In genomic region chr8:70693636-70694035, GRCm38 (mm10) we compare ENCODE assay signal across 20 mouse cellular contexts. TPM values are rescaled to one million over a fixed set of nuclear protein-coding genes. Genes with fewer than 3 reads are reported as not detected.
A peak's percentile ranks its signal among the peaks of the same experiment; 100 is the strongest.
DNase-seq lines count a peak whose midpoint lies in the region; ATAC-seq and TF ChIP-seq lines count a peak whose summit lies in the region.
"Had no signal": no experiment of that assay in that cellular context is flagged by ENCODE, and none has a peak within 500 bp of the region (broad histone marks: within the 10 kb centered on the region; RNA-seq: fewer than 3 reads in every experiment).

No protein-coding gene starts in this region.

- 78% methylated on average over 5 of the region's 5 CpGs for WGBS in hindbrain, embryonic 10.5 days
- 81% methylated on average over 5 of the region's 5 CpGs for WGBS in hindbrain, embryonic 16.5 days
- WGBS in spleen, adult 2 months: 18% methylated on average over 5 of the region's 5 CpGs

- no peak for TF ChIP-seq POLR2A in spleen, adult 2 months (IDR thresholded peaks at IDR 0.05; ENCODE audit: low read depth, low read length)

- H3K9me3 ChIP-seq in hindbrain, embryonic 10.5 days: no peaks in the 10 kb centered on the region
- no peaks in the 10 kb centered on the region for H3K9me3 ChIP-seq in hindbrain, embryonic 16.5 days (ENCODE audit: control insufficient read depth, low read length)
- H3K9me3 ChIP-seq: hindbrain, embryonic 15.5 days; neural tube, embryonic 15.5 days had no signal

- no peaks in the 10 kb centered on the region for H3K36me3 ChIP-seq in hindbrain, embryonic 10.5 days
- no peaks in the 10 kb centered on the region for H3K36me3 ChIP-seq in hindbrain, embryonic 16.5 days (ENCODE audit: control insufficient read depth, insufficient read depth, low read length)
- no peaks in the 10 kb centered on the region for H3K36me3 ChIP-seq in spleen, adult 2 months (ENCODE audit: control insufficient read depth, insufficient read depth, low read length)
- no peaks in the 10 kb centered on the region for H3K36me3 ChIP-seq in splenic B cell, adult 2 months (ENCODE audit: control insufficient read depth, insufficient read depth, low read length, poor library complexity, severe bottlenecking)
- H3K36me3 ChIP-seq: hindbrain, embryonic 15.5 days; neural tube, embryonic 15.5 days had no signal

- DNase-seq in hindbrain, embryonic 10.5 days (ENCODE audit: low spot score): no peak
- peak in 1 of 2 experiments; percentile 42 for DNase-seq in spleen, adult 2 months (ENCODE audit: low read depth in 1 of 2, low spot score in 2 of 2)
- DNase-seq in spleen, adult 12 weeks (ENCODE audit: low spot score): no peak
- peak; percentile 54 for DNase-seq in splenic B cell, adult 2 months (ENCODE audit: low read depth, low spot score)
- DNase-seq: cerebellum, adult 2 months; gastrocnemius, postnatal 36 days; kidney, postnatal 10 days; right cerebral cortex, adult 18-20 months had no signal

- no peak for TF ChIP-seq CTCF in spleen, adult 2 months (IDR thresholded peaks at IDR 0.05; ENCODE audit: extremely low read depth, insufficient read depth, insufficient read length, insufficient replicate concordance)

- H3K27ac ChIP-seq in hindbrain, embryonic 10.5 days: peak overlapping the region; percentile 56; the same call in 1 of the 2 replicates
- no peak overlapping the region for H3K27ac ChIP-seq in hindbrain, embryonic 16.5 days (ENCODE audit: low read depth, low read length)
- H3K27ac ChIP-seq in spleen, adult 2 months (ENCODE audit: insufficient read depth, low read length): peak overlapping the region; percentile 64
- H3K27ac ChIP-seq: hindbrain, embryonic 15.5 days; neural tube, embryonic 15.5 days had no signal

- ATAC-seq in hindbrain, embryonic 16.5 days: no peak
- ATAC-seq in common myeloid progenitor, adult 5-6 weeks (replicated peaks; ENCODE audit: low read depth, poor library complexity, severe bottlenecking): peak; percentile 24; the same call in 1 of the 2 replicates
- ATAC-seq in megakaryocyte progenitor cell, adult 5-6 weeks (replicated peaks; ENCODE audit: poor library complexity): no peak; the same call in 1 of the 2 replicates

- H3K4me3 ChIP-seq in hindbrain, embryonic 10.5 days: no peak overlapping the region
- H3K4me3 ChIP-seq in hindbrain, embryonic 16.5 days (ENCODE audit: low read length): no peak overlapping the region
- no peak overlapping the region for H3K4me3 ChIP-seq in spleen, adult 2 months (ENCODE audit: extremely low read depth, insufficient read depth, insufficient read length)
- H3K4me3 ChIP-seq: erythroblast, embryonic 14.5 days; hindbrain, embryonic 15.5 days; neural tube, embryonic 15.5 days had no signal

- peaks cover 78% of the 10 kb centered on the region for H3K4me1 ChIP-seq in hindbrain, embryonic 10.5 days (replicated peaks)
- H3K4me1 ChIP-seq in hindbrain, embryonic 16.5 days (ENCODE audit: control insufficient read depth, insufficient read depth, low read depth, low read length): peaks cover 29% of the 10 kb centered on the region
- H3K4me1 ChIP-seq in spleen, adult 2 months (ENCODE audit: control insufficient read depth, insufficient read depth, insufficient read length): peaks cover 38% of the 10 kb centered on the region

- peaks cover 34% of the 10 kb centered on the region for H3K27me3 ChIP-seq in hindbrain, embryonic 10.5 days (ENCODE audit: insufficient read depth, poor library complexity, severe bottlenecking)
- no peaks in the 10 kb centered on the region for H3K27me3 ChIP-seq in hindbrain, embryonic 16.5 days (replicated peaks; ENCODE audit: control insufficient read depth, insufficient read depth, low read length)
- H3K27me3 ChIP-seq in spleen, adult 2 months (ENCODE audit: control insufficient read depth, insufficient read depth, low read length): no peaks in the 10 kb centered on the region
- H3K27me3 ChIP-seq in splenic B cell, adult 2 months (ENCODE audit: control insufficient read depth, insufficient read depth, low read length, poor library complexity, severe bottlenecking): no peaks in the 10 kb centered on the region
- H3K27me3 ChIP-seq: hindbrain, embryonic 15.5 days; neural tube, embryonic 15.5 days had no signal

- H3K9ac ChIP-seq in hindbrain, embryonic 16.5 days (ENCODE audit: low read depth, low read length): no peak overlapping the region
- H3K9ac ChIP-seq: hindbrain, embryonic 15.5 days; neural tube, embryonic 15.5 days had no signal

- no peak overlapping the region for H3K4me2 ChIP-seq in hindbrain, embryonic 16.5 days (ENCODE audit: low read length)
- H3K4me2 ChIP-seq: hindbrain, embryonic 15.5 days; neural tube, embryonic 15.5 days had no signal

RNA-seq across cellular contexts. Expression of gene Jund, which starts 5.1 kb away (rescaled TPM):
- 64.6 and 128 TPM in 2 replicates for polyA plus RNA-seq in hindbrain, embryonic 10.5 days (2016; fragmentation: Nextera tagmentation; extraction: Ambion mirVana)
- polyA plus RNA-seq in hindbrain, embryonic 16.5 days (2015; fragmentation: Nextera tagmentation; extraction: Ambion mirVana): 60.0 and 69.0 TPM in 2 replicates
- polyA plus RNA-seq in spleen, adult 2 months (2012; rRNA removed): 269 and 455 TPM in 2 replicates
- total RNA-seq in common myeloid progenitor, adult 5-6 weeks (2017): 54.4 and 58.2 TPM in 2 replicates
- total RNA-seq in megakaryocyte progenitor cell, adult 5-6 weeks (2015): 16.1 and 29.1 TPM in 2 replicates
- 19.8 and 21.0 TPM in 2 replicates for total RNA-seq in megakaryocyte progenitor cell, adult 5-6 weeks (2017)

RNA-seq across cellular contexts. Expression of gene Iqcn, which starts 9.6 kb away (rescaled TPM):
- polyA plus RNA-seq in hindbrain, embryonic 10.5 days (2016; fragmentation: Nextera tagmentation; extraction: Ambion mirVana): 0.07 TPM in 1 of 2 replicates, not detected in the other
- polyA plus RNA-seq in hindbrain, embryonic 16.5 days (2015; fragmentation: Nextera tagmentation; extraction: Ambion mirVana): 0.10 TPM in 1 of 2 replicates, not detected in the other
- 0.08 and 0.09 TPM in 2 replicates for polyA plus RNA-seq in spleen, adult 2 months (2012; rRNA removed)
- 0.05 TPM in 1 of 2 replicates, not detected in the other for total RNA-seq in common myeloid progenitor, adult 5-6 weeks (2017)
- 0.07 TPM in 1 of 2 replicates, not detected in the other for total RNA-seq in megakaryocyte progenitor cell, adult 5-6 weeks (2015)
- not detected in 2 replicates for total RNA-seq in megakaryocyte progenitor cell, adult 5-6 weeks (2017)
- total RNA-seq: megakaryocyte-erythroid progenitor cell, adult 5-6 weeks had no signal
- polyA plus RNA-seq: erythroblast, embryonic 14.5 days; heart, postnatal 0 days; liver, embryonic 16.5 days had no signal

RNA-seq across cellular contexts. Expression of gene Lsm4, which starts 20.6 kb away (rescaled TPM):
- 344 and 354 TPM in 2 replicates for polyA plus RNA-seq in hindbrain, embryonic 10.5 days (2016; fragmentation: Nextera tagmentation; extraction: Ambion mirVana)
- polyA plus RNA-seq in hindbrain, embryonic 16.5 days (2015; fragmentation: Nextera tagmentation; extraction: Ambion mirVana): 168 and 169 TPM in 2 replicates
- polyA plus RNA-seq in spleen, adult 2 months (2012; rRNA removed): 109 and 137 TPM in 2 replicates
- total RNA-seq in common myeloid progenitor, adult 5-6 weeks (2017): 129 and 163 TPM in 2 replicates
- 121 and 125 TPM in 2 replicates for total RNA-seq in megakaryocyte progenitor cell, adult 5-6 weeks (2015)
- total RNA-seq in megakaryocyte progenitor cell, adult 5-6 weeks (2017): 214 and 249 TPM in 2 replicates

RNA-seq across cellular contexts. Expression of gene Gm3336, which starts 24.7 kb away (rescaled TPM):
- polyA plus RNA-seq in hindbrain, embryonic 10.5 days (2016; fragmentation: Nextera tagmentation; extraction: Ambion mirVana): not detected in 2 replicates
- 0.19 TPM in 1 of 2 replicates, not detected in the other for polyA plus RNA-seq in hindbrain, embryonic 16.5 days (2015; fragmentation: Nextera tagmentation; extraction: Ambion mirVana)
- 0.65 and 0.92 TPM in 2 replicates for polyA plus RNA-seq in spleen, adult 2 months (2012; rRNA removed)
- total RNA-seq in common myeloid progenitor, adult 5-6 weeks (2017): not detected in 2 replicates
- not detected in 2 replicates for total RNA-seq in megakaryocyte progenitor cell, adult 5-6 weeks (2015)
- total RNA-seq in megakaryocyte progenitor cell, adult 5-6 weeks (2017): 0.12 TPM in 1 of 2 replicates, not detected in the other
- total RNA-seq: gastrocnemius, postnatal 36 days; layer of hippocampus, postnatal 10 days; left cerebral cortex, postnatal 25 days; megakaryocyte-erythroid progenitor cell, adult 5-6 weeks; monocyte, adult 5-6 weeks had no signal
- polyA plus RNA-seq: cerebellum, adult 2 months; erythroblast, embryonic 14.5 days; heart, postnatal 0 days; hindbrain, embryonic 15.5 days; neural tube, embryonic 15.5 days had no signal

RNA-seq across cellular contexts. Expression of gene Pde4c, which starts 29.9 kb away (rescaled TPM):
- polyA plus RNA-seq in hindbrain, embryonic 10.5 days (2016; fragmentation: Nextera tagmentation; extraction: Ambion mirVana): 0.63 and 0.69 TPM in 2 replicates
- 0.19 and 0.42 TPM in 2 replicates for polyA plus RNA-seq in hindbrain, embryonic 16.5 days (2015; fragmentation: Nextera tagmentation; extraction: Ambion mirVana)
- 2.8 and 3.6 TPM in 2 replicates for polyA plus RNA-seq in spleen, adult 2 months (2012; rRNA removed)
- 0.09 TPM in 1 of 2 replicates, not detected in the other for total RNA-seq in common myeloid progenitor, adult 5-6 weeks (2017)
- 0.39 TPM in 1 of 2 replicates, not detected in the other for total RNA-seq in megakaryocyte progenitor cell, adult 5-6 weeks (2015)
- not detected in 2 replicates for total RNA-seq in megakaryocyte progenitor cell, adult 5-6 weeks (2017)
- polyA plus RNA-seq: erythroblast, embryonic 14.5 days had no signal
